Mouse (Mus musculus) embryonic facial prominence, embryonic 15.5 days (tissue): ENCODE results near the gene Cnpy2. TPM values are rescaled to one million over a fixed set of nuclear protein-coding genes. Genes with fewer than 3 reads are reported as not detected.

Experiments
- ATAC-seq: fragments of 200-750 bp; cut with Nextera tagmentation; 2 replicates; pipeline ENCODE4 v1.8.0; 2017; ENCODE audit warnings: low read depth, moderate TSS enrichment; ENCODE audit not compliant: insufficient number of reproducible peaks, low FRiP score, low TSS enrichment
- H3K27ac ChIP-seq: fragments of 300-500 bp; sonication (generic); replicated peaks from 2 replicates; pipeline ENCODE4 v1.5.1; 2015; ENCODE audit warnings: mild to moderate bottlenecking, inconsistent platforms
- H3K27me3 ChIP-seq: fragments of 300-500 bp; sonication (generic); 2 replicates; pipeline ENCODE4 v1.6.1; 2015; ENCODE audit warnings: inconsistent platforms
- H3K36me3 ChIP-seq: fragments of 300-500 bp; sonication (generic); 2 replicates; pipeline ENCODE4 v1.6.1; 2015; ENCODE audit warnings: mild to moderate bottlenecking, inconsistent platforms
- H3K4me1 ChIP-seq: fragments of 300-500 bp; sonication (generic); 2 replicates; pipeline ENCODE4 v1.6.1; 2015; ENCODE audit warnings: inconsistent platforms
- H3K4me2 ChIP-seq: fragments of 300-500 bp; sonication (generic); replicated peaks from 2 replicates; pipeline ENCODE4 v1.6.1; 2015; ENCODE audit warnings: mild to moderate bottlenecking, inconsistent platforms
- H3K4me3 ChIP-seq: fragments of 300-500 bp; sonication (generic); replicated peaks from 2 replicates; pipeline ENCODE4 v1.5.1; 2015; ENCODE audit warnings: mild to moderate bottlenecking, inconsistent platforms
- H3K9ac ChIP-seq: fragments of 300-500 bp; sonication (generic); 2 replicates; pipeline ENCODE4 v1.6.1; 2015; ENCODE audit warnings: inconsistent platforms
- H3K9me3 ChIP-seq: fragments of 300-500 bp; sonication (generic); replicated peaks from 2 replicates; pipeline ENCODE4 v1.6.1; 2016; ENCODE audit warnings: inconsistent platforms
- WGBS: fragments of 180-500 bp; shearing (Covaris S2); methylation state at CpG from one replicate; pipeline ENCODE4 v1.1.7; 2015; 5-methylcytosine and 5-hydroxymethylcytosine counted together
- polyA plus RNA-seq: library from polyadenylated mRNA; unstranded; fragments of >200 nt; fragmentation: Nextera tagmentation; extraction: Ambion mirVana; gene quantifications from 2 replicates; pipeline ENCODE4 v1.2.1, GENCODE M21; 2015

Gene Cnpy2
- polyA plus RNA-seq, 1 experiment from 2014 or later: 319 TPM

DNA sequence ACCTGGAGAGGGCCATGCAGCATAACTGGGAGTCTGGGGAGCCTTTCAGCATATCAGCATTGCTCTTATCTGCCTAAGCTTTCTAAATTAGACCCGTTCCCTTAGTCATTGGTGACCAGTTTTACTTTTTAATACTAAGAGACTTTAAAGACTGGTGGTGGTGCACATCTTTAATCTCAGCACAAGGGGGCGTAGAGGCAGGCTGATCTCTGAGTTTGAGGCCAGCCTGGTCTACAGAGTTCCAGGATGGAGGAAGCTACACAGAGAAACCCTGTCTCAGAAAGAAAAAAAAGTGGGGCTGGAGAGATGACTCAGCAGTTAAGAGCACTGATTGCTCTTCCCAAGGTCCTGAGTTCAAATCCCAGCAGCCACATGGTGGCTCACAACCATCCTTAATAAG is 18.0 kb downstream of the Cnpy2 start:
- Histone ChIP-seq H3K4me2 (no peak overlapping the region), H3K27ac (no peak overlapping the region), H3K27me3 (no peaks in the 10 kb centered on the region), H3K9ac (no peak overlapping the region), H3K36me3 (no peaks in the 10 kb centered on the region), H3K9me3 (no peaks in the 10 kb centered on the region), H3K4me3 (no peak overlapping the region), H3K4me1 (peaks cover 27% of the 10 kb centered on the region)
- 81% methylated on average over 2 of the region's 2 CpGs for WGBS
- ATAC-seq: no peak

DNA sequence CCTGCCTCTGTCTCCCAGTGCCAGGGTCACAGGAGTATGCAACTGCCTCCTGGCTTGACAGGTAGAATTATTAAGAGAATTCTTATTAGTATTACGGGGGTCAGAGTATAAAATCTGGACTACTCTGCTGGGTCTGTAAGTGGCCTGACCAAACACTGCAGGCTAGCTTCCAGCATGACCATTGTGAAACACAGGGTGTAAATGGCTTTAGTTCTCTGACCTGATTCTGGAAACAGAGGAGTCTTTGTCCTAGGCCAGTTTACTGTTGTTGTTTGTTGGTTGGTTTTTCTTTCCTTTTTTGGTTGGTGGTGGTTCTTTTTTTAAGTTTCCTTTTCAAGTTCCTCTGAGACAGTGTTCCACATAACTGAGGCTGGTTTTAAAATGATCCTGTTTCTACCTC is 21.2 kb downstream of the Cnpy2 start:
- ATAC-seq: no peak
- H3K36me3 ChIP-seq: no peaks in the 10 kb centered on the region
- 98% methylated on average over 1 of the region's 1 CpGs for WGBS
- no peak overlapping the region for H3K4me3 ChIP-seq
- no peaks in the 10 kb centered on the region for H3K9me3 ChIP-seq
- H3K9ac ChIP-seq: no peak overlapping the region
- no peak overlapping the region for H3K27ac ChIP-seq
- H3K4me1 ChIP-seq: peaks cover 20% of the 10 kb centered on the region
- no peak overlapping the region for H3K4me2 ChIP-seq
- no peaks in the 10 kb centered on the region for H3K27me3 ChIP-seq

DNA sequence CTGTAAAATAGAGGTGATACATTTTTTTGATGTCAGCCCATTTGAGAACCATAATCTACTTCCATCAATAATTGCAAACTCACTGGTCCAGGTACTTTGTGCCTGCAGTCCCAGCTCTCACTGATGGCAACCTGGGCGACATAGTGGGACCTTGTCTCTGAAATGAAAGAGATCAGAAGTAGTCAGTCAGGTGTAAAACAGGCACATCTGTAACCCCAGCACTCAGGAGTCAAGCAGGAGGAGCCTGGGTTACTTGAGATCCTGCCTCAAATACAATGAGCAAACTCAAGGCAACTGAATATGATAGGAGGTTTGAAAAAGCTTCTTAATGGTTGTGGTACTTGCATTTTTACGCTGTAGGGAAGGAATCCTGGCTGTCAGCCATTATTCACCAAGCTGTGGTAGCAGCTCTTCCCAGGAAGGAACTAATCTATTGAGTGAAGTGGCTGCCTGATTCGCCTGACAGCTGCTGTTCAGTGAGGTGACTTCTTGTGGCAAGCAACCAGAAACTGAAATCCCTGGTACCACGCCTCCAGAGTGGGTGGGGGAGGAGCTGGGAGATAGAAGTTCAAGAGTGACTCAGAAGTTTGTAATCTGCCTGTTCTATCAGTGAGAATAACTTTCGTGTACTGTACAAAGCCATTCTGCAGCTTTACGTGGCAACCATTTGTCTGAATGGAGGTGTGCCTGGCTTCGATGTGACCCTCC is 22.5 kb downstream of the Cnpy2 start:
- Histone ChIP-seq H3K36me3 (0 out of 2 replicates have a peak, but pooled peaks cover 8% of the 10 kb centered on the region), H3K27ac (peak overlapping the region; percentile 76), H3K4me3 (0 out of 2 replicates have a peak overlapping the region, but pooled peaks have one; percentile 6), H3K4me1 (peaks cover 9% of the 10 kb centered on the region), H3K27me3 (no peaks in the 10 kb centered on the region), H3K9ac (no peak overlapping the region), H3K9me3 (no peaks in the 10 kb centered on the region), H3K4me2 (peak overlapping the region; percentile 28; the same call in 1 of the 2 replicates)
- 34% methylated on average over 7 of the region's 7 CpGs for WGBS
- peak; percentile 67 for ATAC-seq

DNA sequence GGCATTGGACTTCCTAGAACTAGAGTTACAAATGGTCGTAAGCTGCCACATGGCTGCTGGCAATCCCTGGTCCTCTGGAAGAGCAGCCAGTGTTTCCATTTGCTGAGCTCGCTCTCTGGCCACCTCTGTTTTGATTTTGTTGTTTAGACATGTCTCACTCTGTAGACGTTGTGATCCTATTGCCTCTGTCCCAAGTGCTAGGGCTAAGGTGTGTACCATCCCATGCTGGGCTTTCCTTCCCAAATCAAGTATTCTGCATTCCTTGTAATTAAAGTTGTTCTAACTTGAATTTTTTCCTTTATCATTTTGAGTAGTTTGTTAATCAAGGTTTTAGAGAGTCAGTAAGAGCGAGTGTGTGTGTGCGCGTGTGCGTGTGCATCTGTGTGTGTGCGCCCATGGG is 25.3 kb downstream of the Cnpy2 start:
- H3K27ac ChIP-seq: no peak overlapping the region
- H3K27me3 ChIP-seq: no peaks in the 10 kb centered on the region
- no peak for ATAC-seq
- H3K4me3 ChIP-seq: no peak overlapping the region
- H3K9ac ChIP-seq: no peak overlapping the region
- H3K4me1 ChIP-seq: peaks cover 9% of the 10 kb centered on the region
- peaks cover 35% of the 10 kb centered on the region for H3K36me3 ChIP-seq
- H3K4me2 ChIP-seq: no peak overlapping the region
- WGBS: 86% methylated on average over 8 of the region's 8 CpGs
- no peaks in the 10 kb centered on the region for H3K9me3 ChIP-seq

DNA sequence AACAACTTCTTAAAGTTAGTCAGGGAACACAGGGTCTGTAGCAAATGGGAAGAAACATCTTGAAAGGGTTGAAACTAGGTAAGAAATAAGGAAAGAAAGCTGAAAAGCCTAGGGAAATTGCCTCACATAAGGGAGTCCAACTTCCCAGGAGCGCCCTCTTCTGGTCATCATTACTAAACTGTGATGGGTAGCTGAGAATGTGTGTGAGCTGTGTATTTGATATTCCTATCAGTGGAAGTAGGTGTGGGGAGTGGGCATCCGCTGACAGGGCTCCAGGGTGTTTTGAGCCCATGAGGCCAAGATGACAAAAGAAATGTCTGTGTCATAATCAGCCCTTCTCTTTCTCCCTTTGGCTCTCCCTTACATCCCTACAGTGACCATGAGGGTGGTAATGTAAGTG is 36.5 kb downstream of the Cnpy2 start:
- Histone ChIP-seq H3K36me3 (peaks cover 80% of the 10 kb centered on the region), H3K4me3 (no peak overlapping the region), H3K27me3 (no peaks in the 10 kb centered on the region), H3K9me3 (no peaks in the 10 kb centered on the region), H3K4me2 (no peak overlapping the region), H3K27ac (no peak overlapping the region), H3K9ac (no peak overlapping the region), H3K4me1 (no peaks in the 10 kb centered on the region)
- WGBS: 48% methylated on average over 2 of the region's 2 CpGs
- no peak for ATAC-seq

DNA sequence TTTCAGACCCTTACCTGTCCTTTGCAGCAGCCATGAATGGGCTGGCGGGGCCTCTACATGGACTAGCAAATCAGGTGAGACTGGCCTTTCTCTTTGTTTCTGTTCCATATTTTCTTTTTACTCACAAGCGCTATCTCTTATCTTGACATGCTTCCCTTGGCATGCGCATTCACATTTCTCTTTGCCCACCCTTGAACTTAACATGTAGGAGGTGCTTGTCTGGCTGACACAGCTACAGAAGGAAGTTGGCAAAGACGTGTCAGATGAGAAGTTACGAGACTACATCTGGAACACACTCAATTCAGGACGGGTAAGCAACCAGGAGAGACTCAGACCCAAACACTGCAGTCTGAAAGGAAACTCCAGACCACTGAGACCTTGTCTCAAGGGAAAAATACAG is 37.0 kb downstream of the Cnpy2 start:
- Histone ChIP-seq H3K27me3 (no peaks in the 10 kb centered on the region), H3K4me2 (no peak overlapping the region), H3K36me3 (peaks cover 77% of the 10 kb centered on the region), H3K9me3 (no peaks in the 10 kb centered on the region), H3K9ac (no peak overlapping the region), H3K27ac (no peak overlapping the region), H3K4me3 (no peak overlapping the region), H3K4me1 (no peaks in the 10 kb centered on the region)
- no peak for ATAC-seq
- whole genome bisulfite sequencing: 85% methylated on average over 6 of the region's 6 CpGs

DNA sequence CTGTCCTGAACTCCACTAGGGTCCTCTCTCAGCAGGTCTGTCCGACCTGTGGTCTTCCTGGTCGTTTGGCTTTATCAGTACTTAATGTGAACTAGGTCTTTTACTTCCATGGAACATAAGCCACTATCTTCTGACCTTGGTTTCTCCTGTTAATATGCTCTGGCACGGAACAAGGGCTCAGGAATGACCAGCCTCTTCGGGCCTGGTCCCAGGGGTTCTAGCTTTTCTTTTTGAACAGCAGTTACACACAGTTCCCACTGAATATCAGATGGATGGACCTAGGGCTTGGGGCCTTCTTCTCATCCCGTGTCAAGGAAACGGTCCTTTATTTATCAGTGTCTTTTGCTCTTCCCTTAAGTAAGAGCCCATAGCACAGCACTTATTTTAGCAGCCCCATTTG is 39.6 kb downstream of the Cnpy2 start:
- Histone ChIP-seq H3K4me1 (no peaks in the 10 kb centered on the region), H3K27me3 (no peaks in the 10 kb centered on the region), H3K9me3 (no peaks in the 10 kb centered on the region), H3K27ac (no peak overlapping the region), H3K9ac (no peak overlapping the region), H3K4me2 (no peak overlapping the region), H3K36me3 (peaks cover 75% of the 10 kb centered on the region), H3K4me3 (no peak overlapping the region)
- 89% methylated on average over 6 of the region's 6 CpGs for WGBS
- no peak for ATAC-seq

DNA sequence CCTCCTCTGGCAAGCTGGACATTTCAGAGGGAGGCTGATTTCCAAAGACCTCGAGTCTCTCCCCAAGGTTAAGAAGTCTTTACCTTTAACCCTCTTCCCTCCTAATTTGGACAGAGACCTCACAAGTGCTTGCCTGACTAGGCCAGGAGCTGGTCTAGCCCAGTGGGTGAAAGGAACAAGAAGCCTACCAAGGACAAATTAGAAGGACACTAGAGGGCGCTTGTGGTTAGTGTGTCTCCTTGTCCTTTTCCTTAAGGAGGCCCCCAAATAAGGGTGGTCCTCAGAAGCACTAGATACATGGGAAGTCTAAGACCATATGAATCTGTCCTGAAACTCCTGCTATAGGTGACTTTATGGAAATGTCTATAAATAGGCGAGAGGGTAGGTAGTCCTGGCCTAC is 40.3 kb downstream of the Cnpy2 start:
- Histone ChIP-seq H3K4me3 (no peak overlapping the region), H3K9ac (no peak overlapping the region), H3K9me3 (no peaks in the 10 kb centered on the region), H3K4me2 (no peak overlapping the region), H3K36me3 (peaks cover 75% of the 10 kb centered on the region), H3K27ac (no peak overlapping the region), H3K4me1 (peaks cover 4% of the 10 kb centered on the region), H3K27me3 (no peaks in the 10 kb centered on the region)
- ATAC-seq: no peak
- 50% methylated on average over 3 of the region's 3 CpGs for WGBS

DNA sequence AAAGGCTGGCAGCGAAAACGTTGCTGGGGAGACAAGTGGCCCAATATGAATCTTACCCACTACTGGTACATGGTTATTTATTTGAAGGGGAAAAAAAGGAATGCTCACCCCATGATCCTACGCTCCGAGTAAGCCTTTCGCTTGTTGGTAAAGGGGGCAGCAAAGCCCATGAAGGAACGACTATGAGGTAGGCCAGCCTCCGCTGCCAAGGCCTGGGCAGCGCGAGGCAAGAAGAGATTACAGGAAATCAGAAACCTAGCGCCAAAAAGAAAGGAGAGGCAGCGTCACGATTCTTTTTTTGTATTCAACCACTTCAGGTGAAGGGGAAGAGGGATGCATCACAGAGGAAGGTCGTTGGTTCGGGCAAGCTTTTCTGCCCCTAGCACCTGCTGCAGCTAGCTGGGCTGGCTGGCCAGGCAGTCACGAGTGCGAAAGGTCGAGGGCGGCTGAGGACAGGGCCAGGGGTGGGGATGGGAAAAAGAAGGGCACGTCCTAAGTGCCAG is 45.7 kb downstream of the Cnpy2 start:
- H3K4me3 ChIP-seq: peak overlapping the region; percentile 81
- 10% methylated on average over 19 of the region's 19 CpGs for WGBS

DNA sequence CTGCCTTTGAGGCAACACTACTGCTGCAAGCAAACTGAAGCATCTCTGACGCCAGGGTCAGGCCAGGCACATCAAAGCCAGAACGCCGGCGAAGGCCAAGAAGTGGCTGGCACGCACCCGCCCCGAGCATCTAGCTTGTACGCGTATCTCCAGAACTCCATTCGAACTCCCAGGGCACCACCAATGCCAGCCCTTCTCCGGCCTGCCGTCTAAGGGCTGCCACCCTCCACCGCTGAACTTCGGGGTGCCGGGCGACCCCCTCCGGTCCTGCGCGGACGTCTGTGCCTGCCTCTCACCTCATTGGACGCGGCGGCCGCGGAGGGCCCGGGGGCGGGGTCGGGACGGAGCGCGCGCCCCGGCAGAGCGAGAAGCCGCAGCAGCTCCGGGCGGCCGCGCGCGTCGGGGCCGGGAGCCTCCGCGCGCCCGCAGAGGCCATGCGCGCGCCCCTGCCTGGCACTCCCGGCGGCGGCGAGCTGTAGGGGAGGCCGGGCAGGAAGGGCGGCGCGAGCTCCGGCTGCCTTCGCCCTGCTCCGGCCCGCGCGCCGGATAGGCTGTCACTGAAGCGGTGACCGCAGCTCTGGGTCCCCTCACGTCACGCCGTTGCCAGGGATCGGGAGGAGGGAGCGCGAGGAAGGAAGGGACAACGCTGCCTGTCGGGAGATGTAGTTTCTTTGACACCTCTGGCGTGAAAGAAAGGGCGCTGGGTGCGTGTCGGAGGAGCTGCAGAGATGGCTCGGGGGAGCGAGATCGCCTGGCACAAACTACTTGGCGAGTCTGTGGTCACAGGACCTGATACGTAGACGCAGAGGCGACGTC is 46.4 kb downstream of the Cnpy2 start, which contains the start of gene Coq10a:
Coq10a (minus strand) TSS at position 596 of the 816 bp plus-strand sequence.
- H3K36me3 ChIP-seq: peaks cover 16% of the 10 kb centered on the region
- peak within 1 kb of the TSS; percentile 89 for H3K4me2 ChIP-seq
- under 1% methylated on average over 78 of the region's 87 CpGs for WGBS
- ATAC-seq: peak; percentile 94
- H3K9ac ChIP-seq: peak within 1 kb of the TSS; percentile 58
- peak within 1 kb of the TSS; percentile 81 for H3K4me3 ChIP-seq
- H3K27me3 ChIP-seq: no peaks in the 10 kb centered on the region
- no peaks in the 10 kb centered on the region for H3K9me3 ChIP-seq
- H3K27ac ChIP-seq: peak within 1 kb of the TSS; percentile 98
- H3K4me1 ChIP-seq: peaks cover 16% of the 10 kb centered on the region

More for the DNA sequence above, 45.7 kb downstream of the Cnpy2 start:
- peak overlapping the region; percentile 89 for H3K4me2 ChIP-seq
- peak overlapping the region; percentile 98 for H3K27ac ChIP-seq
- ATAC-seq: no peak; the same call in 1 of the 2 replicates
- peaks cover 23% of the 10 kb centered on the region for H3K36me3 ChIP-seq
- peaks cover 16% of the 10 kb centered on the region for H3K4me1 ChIP-seq
- no peaks in the 10 kb centered on the region for H3K9me3 ChIP-seq
- H3K27me3 ChIP-seq: no peaks in the 10 kb centered on the region
- peak overlapping the region; percentile 58 for H3K9ac ChIP-seq

DNA sequence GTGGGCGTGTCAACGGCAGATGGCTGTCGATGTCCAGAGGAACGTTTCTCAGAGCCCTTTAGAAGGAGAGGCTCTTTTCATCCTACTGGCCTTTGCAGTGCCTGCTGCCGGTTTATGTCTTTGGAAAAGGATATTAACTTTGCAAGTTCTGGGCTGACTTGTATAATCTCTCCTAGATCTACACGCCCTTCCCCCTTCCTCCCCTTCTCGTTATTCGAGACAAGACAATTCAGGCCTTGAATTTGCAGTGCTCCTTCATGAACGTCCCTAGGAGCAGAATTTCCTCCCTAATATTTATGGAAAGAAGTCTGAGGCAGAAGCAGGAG is 46.9 kb downstream of the Cnpy2 start:
- peak overlapping the region; percentile 58 for H3K9ac ChIP-seq
- H3K9me3 ChIP-seq: no peaks in the 10 kb centered on the region
- no peaks in the 10 kb centered on the region for H3K27me3 ChIP-seq
- peaks cover 14% of the 10 kb centered on the region for H3K36me3 ChIP-seq
- H3K27ac ChIP-seq: peak overlapping the region; percentile 98
- peaks cover 16% of the 10 kb centered on the region for H3K4me1 ChIP-seq
- H3K4me3 ChIP-seq: peak overlapping the region; percentile 81
- peak overlapping the region; percentile 89 for H3K4me2 ChIP-seq
- no peak for ATAC-seq
- 3% methylated on average over 9 of the region's 9 CpGs for WGBS
